8 mouse cellular contexts compared by ENCODE assay signal in genomic region chr2:80579253-80579891, GRCm38 (mm10). TPM values are rescaled to one million over a fixed set of nuclear protein-coding genes. Genes with fewer than 3 reads are reported as not detected.
A peak's percentile ranks its signal among the peaks of the same experiment; 100 is the strongest.
DNase-seq lines count a peak whose midpoint lies in the region; ATAC-seq and TF ChIP-seq lines count a peak whose summit lies in the region.

No protein-coding gene starts in this region.

- peak overlapping the region; percentile 71 for H3K4me2 ChIP-seq in heart, postnatal 0 days (ENCODE audit: low read depth, low read length)

- no peaks in the 10 kb centered on the region for H3K9me3 ChIP-seq in heart, postnatal 0 days (replicated peaks; ENCODE audit: control insufficient read depth, low read length)

- 27% methylated on average over 6 of the region's 6 CpGs for WGBS in cerebellum, adult 2 months
- 32% methylated on average over 6 of the region's 6 CpGs for WGBS in heart, postnatal 0 days

- H3K4me1 ChIP-seq in cerebellum, adult 2 months (ENCODE audit: control insufficient read depth, insufficient read depth, low read length), result peaks cover 9% of the 10 kb centered on the region; the same call in 1 of the 2 replicates
- H3K4me1 ChIP-seq in heart, postnatal 0 days (ENCODE audit: control insufficient read depth, insufficient read depth), result peaks cover 14% of the 10 kb centered on the region; the same call in 1 of the 2 replicates

- TF ChIP-seq EP300 in heart, postnatal 0 days (IDR thresholded peaks at IDR 0.05; ENCODE audit: low read depth), result no peak

- peak overlapping the region; percentile 17; the same call in 1 of the 2 replicates for H3K9ac ChIP-seq in heart, postnatal 0 days (replicated peaks; ENCODE audit: low read depth, low read length)

- no peak for TF ChIP-seq POLR2A in cerebellum, adult 2 months (IDR thresholded peaks at IDR 0.05; ENCODE audit: borderline replicate concordance, insufficient read depth, low read length)

- TF ChIP-seq CTCF in cerebellum, adult 2 months (IDR thresholded peaks at IDR 0.05; ENCODE audit: borderline replicate concordance, insufficient read depth, low read depth, low read length), result no peak
- no peak for TF ChIP-seq CTCF in heart, postnatal 0 days (IDR thresholded peaks at IDR 0.05; ENCODE audit: low read depth)

- DNase-seq in cerebellum, adult 2 months, result no peak
- DNase-seq in cerebellum, adult 9-10 months, result no peak
- DNase-seq in heart, postnatal 0 days (ENCODE audit: low spot score), result no peak
- DNase-seq in adrenal gland, adult 18-20 months (ENCODE audit: low spot score in 2 of 2), result no peak
- DNase-seq in thymus, postnatal 14 days, result no peak
- no peak for DNase-seq in kidney, postnatal 25 days

- ATAC-seq in CD4-positive, CD25-positive, alpha-beta regulatory T cell, adult 4 months, result peak; percentile 35
- no peak for ATAC-seq in heart, postnatal 0 days (ENCODE audit: insufficient read depth, low read depth)
- peak; percentile 37; the same call in 1 of the 2 replicates for ATAC-seq in megakaryocyte progenitor cell, adult 5-6 weeks (replicated peaks; ENCODE audit: poor library complexity)

- no peak overlapping the region for H3K27ac ChIP-seq in cerebellum, adult 2 months (ENCODE audit: insufficient read depth, low read length)
- 0 out of 2 replicates have a peak overlapping the region, but pooled peaks have one; percentile 34 for H3K27ac ChIP-seq in heart, postnatal 0 days (ENCODE audit: low read depth)

- H3K27me3 ChIP-seq in cerebellum, adult 2 months (ENCODE audit: control insufficient read depth, insufficient read depth, low read length), result no peaks in the 10 kb centered on the region
- no peaks in the 10 kb centered on the region for H3K27me3 ChIP-seq in heart, postnatal 0 days (ENCODE audit: control insufficient read depth, insufficient read depth, low read length)

- H3K4me3 ChIP-seq in cerebellum, adult 2 months (replicated peaks; ENCODE audit: insufficient read depth, low read depth, low read length), result peak overlapping the region; percentile 32
- peak overlapping the region; percentile 88 for H3K4me3 ChIP-seq in heart, postnatal 0 days (ENCODE audit: low read depth, low read length)

- H3K36me3 ChIP-seq in heart, postnatal 0 days (replicated peaks; ENCODE audit: control insufficient read depth, insufficient read depth, low read length), result no peaks in the 10 kb centered on the region

RNA-seq across cellular contexts. Expression of gene Nckap1, which starts 1.8 kb away (rescaled TPM):
- polyA plus RNA-seq in cerebellum, adult 2 months (2012; rRNA removed), result 173 and 177 TPM in 2 replicates
- polyA plus RNA-seq in CD4-positive, CD25-positive, alpha-beta regulatory T cell, adult 4 months (2017; shearing (Covaris generic)), result 1 to 10 TPM; 2.2 to 2.3 TPM
- total RNA-seq in heart, postnatal 0 days (2014; rRNA removed; ENCODE audit: low replicate concordance), result 55.2 and 90.0 TPM in 2 replicates
- polyA plus RNA-seq in heart, postnatal 0 days (2015; fragmentation: Nextera tagmentation; extraction: Ambion mirVana), result 30.4 and 34.5 TPM in 2 replicates
- 1.4 and 5.8 TPM in 2 replicates for total RNA-seq in megakaryocyte progenitor cell, adult 5-6 weeks (2015)
- total RNA-seq in megakaryocyte progenitor cell, adult 5-6 weeks (2017), result 2.5 and 6.4 TPM in 2 replicates
- 100 to 1,000 TPM; 116 to 178 TPM for total RNA-seq in adrenal gland, adult 18-20 months (2021)

RNA-seq across cellular contexts. Expression of gene Dusp19, which starts 37.5 kb away (rescaled TPM):
- 16.1 and 16.4 TPM in 2 replicates for polyA plus RNA-seq in cerebellum, adult 2 months (2012; rRNA removed)
- 10 to 100 TPM; 16.5 to 18.9 TPM for polyA plus RNA-seq in CD4-positive, CD25-positive, alpha-beta regulatory T cell, adult 4 months (2017; shearing (Covaris generic))
- 5.1 and 11.0 TPM in 2 replicates for total RNA-seq in heart, postnatal 0 days (2014; rRNA removed; ENCODE audit: low replicate concordance)
- polyA plus RNA-seq in heart, postnatal 0 days (2015; fragmentation: Nextera tagmentation; extraction: Ambion mirVana), result 9.1 and 10.3 TPM in 2 replicates
- 8.9 and 9.9 TPM in 2 replicates for total RNA-seq in megakaryocyte progenitor cell, adult 5-6 weeks (2015)
- 6.5 and 9.7 TPM in 2 replicates for total RNA-seq in megakaryocyte progenitor cell, adult 5-6 weeks (2017)
- total RNA-seq in adrenal gland, adult 18-20 months (2021), result 10 to 100 TPM; 10.9 to 20.3 TPM

RNA-seq across cellular contexts. Expression of gene Nup35, which starts 37.7 kb away (rescaled TPM):
- polyA plus RNA-seq in cerebellum, adult 2 months (2012; rRNA removed), result 27.1 and 29.9 TPM in 2 replicates
- polyA plus RNA-seq in CD4-positive, CD25-positive, alpha-beta regulatory T cell, adult 4 months (2017; shearing (Covaris generic)), result 10 to 100 TPM; 24.7 to 30.2 TPM
- total RNA-seq in heart, postnatal 0 days (2014; rRNA removed; ENCODE audit: low replicate concordance), result 7.1 and 15.0 TPM in 2 replicates
- 9.1 and 10.7 TPM in 2 replicates for polyA plus RNA-seq in heart, postnatal 0 days (2015; fragmentation: Nextera tagmentation; extraction: Ambion mirVana)
- total RNA-seq in megakaryocyte progenitor cell, adult 5-6 weeks (2015), result 44.5 and 52.2 TPM in 2 replicates
- total RNA-seq in megakaryocyte progenitor cell, adult 5-6 weeks (2017), result 39.9 and 44.9 TPM in 2 replicates
- 10 to 100 TPM; 16.5 to 27.4 TPM for total RNA-seq in adrenal gland, adult 18-20 months (2021)
